Mouse (Mus musculus) liver, postnatal 0 days (tissue): ENCODE data around the gene Il21r.

Experiments
- CTCF ChIP-seq: sonication (generic); IDR thresholded peaks from 2 replicates; pipeline ENCODE4 v1.5.1; 2016; ENCODE audit warnings: antibody characterized with exemption, low read depth
- EP300 ChIP-seq: IDR thresholded peaks from 2 replicates; pipeline ENCODE4 v1.6.1; 2016; ENCODE audit warnings: antibody characterized with exemption, low read depth, mild to moderate bottlenecking

GRCm38 (mm10) chr7:125577486-125578088 lies 25.6 kb upstream of the Il21r start:
- TF ChIP-seq CTCF (peak; percentile 25; the same call in 1 of the 2 replicates), EP300 (peak; percentile 84)
